Mouse (Mus musculus) liver, embryonic 16.5 days (tissue): Measurements from ENCODE around the gene Pnpla6. TPM values are rescaled to one million over a fixed set of nuclear protein-coding genes. Genes with fewer than 3 reads are reported as not detected.
A peak's percentile ranks its signal among the peaks of the same experiment; 100 is the strongest.

ENCODE experiments used
- ATAC-seq: fragments of 200-750 bp; cut with Nextera tagmentation; 2 replicates; pipeline ENCODE4 v1.8.0; 2017; ENCODE audit warnings: low read depth, mild to moderate bottlenecking, moderate number of reproducible peaks, moderate library complexity
- H3K27ac ChIP-seq: fragments of 300-500 bp; sonication (generic); 2 replicates; pipeline ENCODE4 v1.5.1; 2014; ENCODE audit warnings: mild to moderate bottlenecking, low read length
- H3K27me3 ChIP-seq: fragments of 300-500 bp; sonication (generic); 2 replicates; pipeline ENCODE4 v1.6.1; 2014; ENCODE audit warnings: low read depth, low read length, mixed read lengths; ENCODE audit not compliant: control insufficient read depth, insufficient read depth
- H3K36me3 ChIP-seq: fragments of 300-500 bp; sonication (generic); 2 replicates; pipeline ENCODE4 v1.6.1; 2014; ENCODE audit warnings: mild to moderate bottlenecking; ENCODE audit not compliant: control insufficient read depth, insufficient read depth
- H3K4me1 ChIP-seq: fragments of 300-500 bp; sonication (generic); 2 replicates; pipeline ENCODE4 v1.6.1; 2014; ENCODE audit warnings: low read depth, low read length, mixed read lengths; ENCODE audit not compliant: control insufficient read depth
- H3K4me2 ChIP-seq: fragments of 300-500 bp; sonication (generic); 2 replicates; pipeline ENCODE4 v1.6.1; 2014; ENCODE audit warnings: low read depth, low read length, mixed read lengths
- H3K4me3 ChIP-seq: fragments of 300-500 bp; sonication (generic); 2 replicates; pipeline ENCODE4 v1.5.1; 2014; ENCODE audit warnings: low read depth, mild to moderate bottlenecking, low read length
- H3K9ac ChIP-seq: fragments of 300-500 bp; sonication (generic); 2 replicates; pipeline ENCODE4 v1.6.1; 2014; ENCODE audit warnings: low read depth, low read length
- H3K9me3 ChIP-seq: fragments of 300-500 bp; sonication (generic); replicated peaks from 2 replicates; pipeline ENCODE4 v1.6.1; 2016; ENCODE audit warnings: low read length; ENCODE audit not compliant: control insufficient read depth
- WGBS: fragments of 180-500 bp; shearing (Covaris S2); extraction: QIAGEN DNeasy Blood & Tissue Kit; methylation state at CpG from one replicate; pipeline ENCODE4 v1.1.7; 2014; ENCODE audit not compliant: insufficient replicate concordance; 5-methylcytosine and 5-hydroxymethylcytosine counted together
- polyA plus RNA-seq: library from polyadenylated mRNA; unstranded; fragments of >200 nt; fragmentation: Nextera tagmentation; extraction: Ambion mirVana; gene quantifications from 2 replicates; pipeline ENCODE4 v1.2.1, GENCODE M21; 2015

The Pnpla6 gene
- polyA plus RNA-seq, 1 experiment from 2014 or later, result 10.9 TPM

GRCm38 (mm10) chr8:3552240-3552639, 37.1 kb downstream of the Pnpla6 start:
- Histone ChIP-seq H3K9me3 (0 out of 2 replicates have a peak, but pooled peaks cover 3% of the 10 kb centered on the region), H3K27ac (no peak overlapping the region), H3K4me3 (no peak overlapping the region), H3K36me3 (no peaks in the 10 kb centered on the region), H3K4me1 (no peaks in the 10 kb centered on the region), H3K27me3 (no peaks in the 10 kb centered on the region), H3K9ac (no peak overlapping the region), H3K4me2 (no peak overlapping the region)
- WGBS, result 74% methylated on average over 1 of the region's 1 CpGs
- ATAC-seq, result no peak

DNA sequence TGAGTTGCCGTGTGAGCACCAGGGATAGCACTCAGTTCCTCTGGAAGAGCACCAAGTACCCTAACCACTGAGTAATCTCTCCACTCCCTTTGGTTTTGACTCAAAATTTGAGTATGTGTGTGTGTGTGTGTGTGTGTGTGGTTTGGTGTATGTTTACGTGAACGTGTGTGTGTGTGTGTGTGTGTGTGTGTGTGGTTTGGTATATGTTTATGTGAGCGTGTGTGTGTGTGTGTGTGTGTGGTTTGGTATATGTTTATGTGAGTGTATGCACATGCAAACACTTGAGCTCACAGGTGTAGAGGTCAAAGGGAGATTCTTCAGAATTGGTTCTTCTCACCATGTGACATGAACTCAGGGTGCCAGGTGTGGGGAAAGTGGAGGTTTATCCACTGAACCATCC, 40.9 kb downstream of the Pnpla6 start:
- no peak overlapping the region for H3K4me3 ChIP-seq
- 0 out of 2 replicates have a peak, but pooled peaks cover 3% of the 10 kb centered on the region for H3K9me3 ChIP-seq
- ATAC-seq, result peak; percentile 77
- H3K27ac ChIP-seq, result no peak overlapping the region
- no peaks in the 10 kb centered on the region for H3K36me3 ChIP-seq
- no peak overlapping the region for H3K4me2 ChIP-seq
- no peaks in the 10 kb centered on the region for H3K4me1 ChIP-seq
- H3K27me3 ChIP-seq, result no peaks in the 10 kb centered on the region
- no peak overlapping the region for H3K9ac ChIP-seq
- 49% methylated on average over 4 of the region's 4 CpGs for WGBS

DNA sequence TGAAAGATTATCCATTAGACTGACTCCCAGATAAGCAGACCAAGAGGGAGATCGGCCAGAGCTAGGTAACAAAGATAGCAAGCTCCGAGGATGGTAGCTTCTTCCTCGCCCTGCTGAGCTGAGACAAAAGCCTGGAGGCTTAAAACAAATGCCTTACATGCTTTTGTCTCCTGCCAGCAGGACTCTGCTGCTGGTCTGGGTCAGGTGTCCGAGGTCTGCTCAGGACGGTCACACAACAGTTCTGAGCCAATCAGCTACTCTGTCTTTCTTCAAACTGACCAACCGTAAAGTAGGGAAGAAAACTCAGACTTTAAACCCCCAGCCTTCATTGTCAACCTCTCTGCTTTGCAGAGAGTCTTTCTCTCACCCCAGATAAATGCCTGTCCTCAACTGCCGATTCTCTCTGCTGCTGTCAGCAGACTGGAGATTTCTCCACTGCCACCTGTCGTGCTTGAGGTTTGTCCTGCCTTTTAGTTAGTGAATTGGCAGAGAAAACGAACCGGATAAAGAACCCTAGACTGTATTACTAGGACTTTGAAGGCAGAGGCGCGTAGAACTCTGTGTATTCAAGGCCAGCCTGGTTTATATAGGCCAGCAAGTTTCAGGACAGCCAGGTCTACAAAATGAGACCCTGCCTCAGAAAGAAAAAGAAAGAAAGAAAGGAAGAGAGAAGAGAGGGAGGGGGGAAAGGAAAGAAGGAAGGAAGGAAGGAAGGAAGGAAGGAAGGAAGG, 52.6 kb downstream of the Pnpla6 start, which contains the start of gene C330021F23Rik:
TSS of gene C330021F23Rik (plus strand) at position 350 of the 731 bp plus-strand sequence.
- H3K27ac ChIP-seq, result peak within 1 kb of the TSS; percentile 77

DNA sequence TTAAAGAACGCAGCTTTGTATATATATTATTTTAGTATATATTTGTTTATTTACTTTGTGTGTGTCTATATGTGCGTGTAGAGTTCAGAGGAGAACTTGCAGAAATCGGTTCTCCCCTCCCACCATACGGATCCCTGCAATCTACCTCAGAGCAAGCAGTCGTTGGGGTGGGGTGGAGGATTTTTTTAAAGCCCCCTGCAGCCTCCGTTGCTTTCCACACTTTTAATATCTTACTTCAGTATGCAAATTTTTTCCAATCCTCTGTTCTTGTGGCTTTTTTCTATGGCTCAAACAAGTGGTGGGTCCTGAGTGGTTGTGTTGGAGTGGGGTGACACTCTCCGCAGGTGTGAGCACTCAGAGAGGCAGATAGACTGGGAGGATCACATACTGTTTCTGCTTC, 53.2 kb downstream of the Pnpla6 start:
- peak; percentile 65 for ATAC-seq
- whole genome bisulfite sequencing, result 20% methylated on average over 7 of the region's 7 CpGs
- Histone ChIP-seq H3K4me1 (peaks cover 6% of the 10 kb centered on the region), H3K9me3 (no peaks in the 10 kb centered on the region), H3K9ac (no peak overlapping the region), H3K36me3 (no peaks in the 10 kb centered on the region), H3K27ac (peak overlapping the region; percentile 43; the same call in 1 of the 2 replicates), H3K4me3 (peak overlapping the region; percentile 41), H3K27me3 (no peaks in the 10 kb centered on the region), H3K4me2 (peak overlapping the region; percentile 36; the same call in 1 of the 2 replicates)

More for the DNA sequence above, 52.6 kb downstream of the Pnpla6 start, which contains the start of gene C330021F23Rik:
- Histone ChIP-seq H3K9me3 (no peaks in the 10 kb centered on the region), H3K36me3 (no peaks in the 10 kb centered on the region), H3K4me2 (peak within 1 kb of the TSS; percentile 36), H3K4me3 (peak within 1 kb of the TSS; percentile 41), H3K4me1 (peaks cover 6% of the 10 kb centered on the region), H3K27me3 (no peaks in the 10 kb centered on the region), H3K9ac (no peak within 1 kb of the TSS)
- ATAC-seq, result peak; percentile 82
- WGBS, result 10% methylated on average over 12 of the region's 12 CpGs

DNA sequence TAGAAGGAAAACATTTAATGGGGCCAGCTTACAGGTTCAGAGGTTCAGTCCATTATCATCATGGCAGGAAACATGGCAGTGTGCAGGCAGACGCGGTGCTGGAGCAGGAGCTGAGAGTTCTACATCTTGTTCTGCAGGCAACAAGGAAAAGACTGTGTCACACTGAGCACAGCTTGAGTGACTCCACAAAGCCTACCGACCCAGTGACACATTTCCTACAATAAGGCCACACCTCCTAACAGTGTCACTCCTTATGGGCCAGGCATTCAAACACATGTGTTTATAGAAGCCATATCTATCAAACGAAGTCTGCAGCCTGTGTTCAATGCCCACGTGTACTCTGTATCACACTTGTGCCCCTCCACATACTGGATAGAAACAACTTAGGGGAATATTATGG, 54.6 kb downstream of the Pnpla6 start:
- 67% methylated on average over 5 of the region's 5 CpGs for WGBS
- H3K9ac ChIP-seq, result no peak overlapping the region

DNA sequence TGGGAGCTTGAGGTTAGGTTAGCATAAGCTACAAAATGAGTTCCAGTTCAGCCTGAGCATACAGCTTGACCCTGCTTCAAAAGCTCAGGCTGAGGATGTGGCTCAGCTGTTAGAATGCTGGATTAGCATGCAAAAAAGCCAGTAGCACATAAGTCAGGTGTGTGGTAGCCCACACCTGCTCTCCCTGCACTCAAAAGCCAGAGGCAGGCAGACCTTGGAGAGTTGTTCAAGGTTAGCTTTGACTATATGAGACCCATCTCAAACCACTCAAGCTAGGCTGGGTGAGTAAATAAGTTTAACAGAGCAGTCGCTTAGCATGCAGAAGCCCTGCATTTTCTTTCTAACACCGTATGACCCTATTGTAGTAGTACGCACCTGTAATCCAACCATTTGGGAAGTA, 59.4 kb downstream of the Pnpla6 start:
- no peak overlapping the region for H3K4me3 ChIP-seq
- no peak overlapping the region for H3K27ac ChIP-seq
- no peak overlapping the region for H3K9ac ChIP-seq
- no peak overlapping the region for H3K4me2 ChIP-seq
- no peaks in the 10 kb centered on the region for H3K36me3 ChIP-seq
- H3K4me1 ChIP-seq, result no peaks in the 10 kb centered on the region
- no peaks in the 10 kb centered on the region for H3K9me3 ChIP-seq
- no peak for ATAC-seq
- no peaks in the 10 kb centered on the region for H3K27me3 ChIP-seq
- 69% methylated on average over 3 of the region's 3 CpGs for WGBS

More for the DNA sequence above, 54.6 kb downstream of the Pnpla6 start:
- no peak for ATAC-seq
- Histone ChIP-seq H3K4me2 (no peak overlapping the region), H3K27me3 (no peaks in the 10 kb centered on the region), H3K4me3 (no peak overlapping the region), H3K9me3 (no peaks in the 10 kb centered on the region), H3K27ac (no peak overlapping the region), H3K4me1 (peaks cover 6% of the 10 kb centered on the region), H3K36me3 (no peaks in the 10 kb centered on the region)

DNA sequence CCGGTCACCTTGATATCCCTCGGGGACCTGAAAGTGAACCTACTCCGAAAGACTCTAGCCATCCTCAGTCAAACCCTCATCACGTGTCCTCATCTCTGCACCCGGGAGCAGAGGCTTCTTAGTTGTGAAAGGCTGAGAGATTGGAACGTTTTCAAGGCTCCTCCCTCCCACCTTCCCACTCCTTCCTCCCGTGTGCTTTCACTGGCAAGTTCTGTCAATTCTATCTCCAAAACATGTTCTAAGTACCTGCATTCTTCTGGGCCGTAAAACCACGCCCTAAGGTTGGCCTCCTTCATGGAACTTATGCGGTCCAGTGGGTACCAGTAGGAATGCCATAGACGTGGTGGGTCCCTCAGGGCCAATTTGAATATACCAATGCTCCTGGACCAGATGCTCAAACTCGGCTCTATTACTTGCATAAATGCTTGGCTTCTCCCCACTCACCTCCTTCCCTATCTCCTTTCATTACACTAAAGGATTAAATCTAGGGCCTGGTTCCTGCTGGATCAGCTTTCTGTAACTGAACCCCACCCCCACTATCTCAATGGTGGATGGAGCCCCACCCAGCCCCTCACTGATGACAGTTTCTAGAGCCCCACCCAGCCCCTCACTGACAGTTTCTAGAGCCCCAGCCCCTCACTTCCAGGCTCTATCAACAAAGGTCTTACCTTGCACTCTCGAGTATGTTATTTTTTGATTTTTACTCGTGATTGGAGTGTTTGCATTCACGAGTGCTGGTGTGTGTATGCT, 61.2 kb downstream of the Pnpla6 start:
- no peaks in the 10 kb centered on the region for H3K36me3 ChIP-seq
- H3K9ac ChIP-seq, result no peak overlapping the region
- H3K4me1 ChIP-seq, result no peaks in the 10 kb centered on the region
- ATAC-seq, result no peak
- H3K4me2 ChIP-seq, result no peak overlapping the region
- H3K27ac ChIP-seq, result no peak overlapping the region
- H3K9me3 ChIP-seq, result no peaks in the 10 kb centered on the region
- no peak overlapping the region for H3K4me3 ChIP-seq
- no peaks in the 10 kb centered on the region for H3K27me3 ChIP-seq
- 58% methylated on average over 15 of the region's 15 CpGs for WGBS

DNA sequence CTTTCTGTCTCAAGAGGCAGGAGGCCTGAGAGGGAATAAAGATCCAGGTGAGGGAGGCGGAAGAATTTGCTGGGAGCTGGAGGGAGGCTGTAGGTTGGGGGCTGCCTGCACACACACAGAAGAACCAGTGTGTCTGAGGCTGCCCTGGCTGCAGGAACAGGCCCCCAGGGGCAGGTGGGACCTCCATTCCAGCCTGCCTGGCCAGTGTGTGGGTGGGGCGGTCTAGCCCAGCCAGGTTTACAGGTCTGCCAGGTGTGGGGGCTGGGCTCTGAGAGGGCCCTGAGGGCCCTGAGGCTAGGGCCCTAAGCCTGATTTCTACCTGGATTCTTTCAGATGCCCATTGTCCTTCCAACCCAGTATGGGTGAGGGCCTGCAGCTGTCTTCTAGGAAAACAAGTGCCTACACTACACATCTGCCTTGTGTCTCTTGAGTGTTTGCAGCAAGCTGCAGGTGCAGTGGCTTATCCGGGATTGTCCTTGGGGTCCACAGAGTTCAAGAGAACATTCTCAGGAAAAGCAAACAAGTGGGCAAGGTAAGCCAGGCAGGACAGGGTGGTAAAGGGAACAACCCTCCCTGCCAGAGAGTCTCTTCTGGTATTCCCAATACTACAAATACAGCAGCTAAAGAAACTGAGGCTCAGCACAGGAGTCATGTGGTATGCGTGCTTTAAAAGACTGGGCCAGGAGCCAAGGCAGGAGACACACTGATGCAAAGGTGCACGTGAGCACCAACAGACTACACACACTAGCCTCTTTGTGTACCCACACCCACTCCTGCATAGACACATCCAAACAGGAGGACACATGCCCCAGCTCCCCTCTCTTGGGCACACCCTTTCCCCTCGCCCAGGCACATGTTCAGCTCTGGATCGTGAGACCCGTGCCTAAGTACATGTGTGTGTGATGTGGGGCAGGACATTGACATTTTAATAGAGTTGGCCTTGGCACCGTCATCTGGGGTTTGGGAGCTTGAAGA, 64.5 kb downstream of the Pnpla6 start:
- no peak overlapping the region for H3K9ac ChIP-seq
- no peaks in the 10 kb centered on the region for H3K36me3 ChIP-seq
- no peaks in the 10 kb centered on the region for H3K9me3 ChIP-seq
- no peaks in the 10 kb centered on the region for H3K4me1 ChIP-seq
- H3K4me3 ChIP-seq, result no peak overlapping the region
- no peaks in the 10 kb centered on the region for H3K27me3 ChIP-seq
- no peak overlapping the region for H3K4me2 ChIP-seq
- 70% methylated on average over 9 of the region's 9 CpGs for whole genome bisulfite sequencing
- no peak overlapping the region for H3K27ac ChIP-seq
- 0 out of 2 replicates have a peak, but pooled peaks have one; percentile 16 for ATAC-seq
